Mouse (Mus musculus): Measurements from ENCODE around the gene Cntn1. TPM values are rescaled to one million over a fixed set of nuclear protein-coding genes. Genes with fewer than 3 reads are reported as not detected.
"Not testable (repeated sequence)": the region's sequence is repeated elsewhere in the genome, so short reads cannot be mapped to it uniquely, and the experiment has no call there.

Cntn1 gene
- polyA plus RNA-seq, 3 experiments from 2014 or later, result 0.14 TPM; not detected in 2

DNA sequence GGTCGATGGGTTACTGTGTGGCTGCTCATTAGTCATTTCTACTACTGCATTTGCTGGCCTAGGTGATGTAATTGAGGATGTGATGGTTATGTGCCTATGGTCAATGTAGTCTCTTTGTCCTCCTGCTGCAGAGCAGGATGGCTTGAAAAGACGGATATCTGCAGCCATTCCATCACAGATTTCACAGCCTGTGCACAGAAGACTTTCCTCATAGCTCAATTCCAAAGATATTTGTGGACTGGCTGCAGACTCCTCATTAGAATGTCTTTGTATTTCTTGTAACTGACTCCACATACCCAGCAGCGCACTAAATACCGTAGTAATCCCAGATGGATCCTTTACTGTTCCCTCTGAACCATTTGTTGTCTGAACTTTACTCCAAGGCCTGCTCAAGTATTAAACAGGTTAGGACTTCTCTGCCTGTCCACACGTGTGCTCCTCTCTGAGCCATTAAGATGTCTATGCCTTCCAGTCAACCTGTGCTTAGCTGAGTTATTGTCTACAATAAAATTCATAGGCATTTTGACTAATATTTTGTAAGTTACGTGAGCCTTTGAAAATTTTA, 220.9 kb downstream of the Cntn1 start:
- no peak for ATAC-seq

DNA sequence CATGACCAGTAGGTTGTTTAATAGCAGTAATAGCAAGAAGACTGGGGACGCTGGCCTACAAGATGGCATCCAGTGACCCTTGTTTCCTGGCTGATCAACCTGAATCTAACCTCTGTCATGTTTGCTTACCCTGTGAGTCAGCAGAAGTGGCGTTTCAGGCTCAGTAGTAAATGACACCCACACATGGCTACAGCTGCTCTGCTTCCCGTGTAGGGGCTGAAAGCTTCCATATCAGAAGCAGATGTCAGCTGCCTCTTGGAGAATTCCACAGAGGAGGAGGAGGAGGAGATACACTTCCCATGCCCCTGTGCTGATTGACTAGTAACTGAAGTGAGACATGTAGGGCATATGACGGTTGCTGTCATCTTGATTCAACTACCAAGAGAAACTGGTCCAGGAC, 225.9 kb downstream of the Cntn1 start:
- no peak for ATAC-seq

DNA sequence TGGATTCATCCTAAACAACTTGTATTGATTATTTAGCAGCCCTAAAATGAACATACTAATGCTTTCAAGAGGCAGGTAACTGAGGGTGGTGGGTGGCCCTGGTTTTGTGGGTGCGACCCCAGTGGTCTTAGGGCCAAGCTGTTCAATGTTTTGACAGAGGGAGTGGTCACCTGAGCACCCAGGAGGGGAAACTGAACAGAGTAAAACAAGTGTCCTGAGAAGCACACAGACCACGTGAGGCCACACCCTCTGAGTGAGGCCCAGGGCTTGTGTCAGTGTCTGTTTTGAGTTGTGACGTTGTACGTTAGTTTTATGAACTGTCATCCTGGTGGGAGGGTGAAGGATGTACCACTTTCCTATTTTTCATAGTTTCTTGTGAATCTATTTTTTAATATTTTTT, 227.0 kb downstream of the Cntn1 start:
- no peak for ATAC-seq

DNA sequence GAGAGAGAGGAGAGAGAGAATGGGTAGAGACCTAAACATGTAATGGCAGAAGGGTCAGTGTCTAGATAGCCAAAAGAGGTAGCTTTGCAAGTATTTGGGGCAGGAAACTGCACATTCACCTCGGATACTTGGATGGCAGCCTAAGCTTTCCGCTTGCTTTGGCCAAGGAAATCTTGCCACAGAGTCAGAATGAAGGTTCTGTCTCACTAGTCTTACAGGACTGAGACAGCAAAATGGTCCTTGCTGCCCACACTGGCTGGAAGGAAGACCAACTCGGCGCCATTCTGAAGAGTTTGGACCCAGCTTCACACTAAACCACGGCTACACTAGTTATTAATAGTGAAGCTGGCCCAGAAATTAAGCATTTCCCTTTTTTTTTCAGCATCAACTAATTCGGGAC, 230.0 kb downstream of the Cntn1 start:
- ATAC-seq, result no peak

DNA sequence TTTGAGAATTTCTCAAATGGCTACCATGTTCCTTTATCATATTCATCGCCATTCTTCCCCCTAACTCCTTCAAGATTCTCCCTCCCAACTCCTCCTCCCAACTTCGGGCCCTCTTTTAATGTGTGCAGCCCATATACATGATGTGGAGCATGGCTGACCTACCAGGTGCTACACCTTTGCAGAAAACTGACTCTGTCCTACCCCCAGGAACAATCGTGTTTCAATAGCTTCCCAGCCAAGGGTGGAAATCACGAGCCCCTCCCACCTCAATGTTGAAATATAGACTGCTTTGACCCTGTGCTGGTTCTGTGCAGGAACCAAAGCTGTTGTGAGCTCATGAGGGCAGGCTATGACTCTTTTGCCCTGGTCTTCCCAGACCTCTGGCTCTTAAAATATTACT, 236.7 kb downstream of the Cntn1 start:
- ATAC-seq, result no peak

DNA sequence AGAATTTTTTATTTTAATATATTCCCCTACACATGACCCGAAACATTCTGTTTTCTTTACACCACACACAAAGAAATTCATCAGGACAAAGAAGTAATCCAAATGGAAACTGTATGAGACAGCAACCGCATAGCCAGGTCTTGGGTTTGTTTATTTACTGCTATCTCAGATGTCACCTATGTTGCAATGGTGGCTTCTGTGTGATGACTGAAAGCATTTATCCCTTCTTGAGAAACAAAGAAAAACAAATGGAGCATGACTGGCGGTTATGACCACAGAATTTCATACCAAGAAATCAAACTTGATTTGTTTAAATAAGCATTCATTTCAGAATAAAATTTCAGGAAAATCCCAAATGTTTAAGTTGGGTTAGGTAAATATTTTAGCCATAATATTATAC, 245.5 kb downstream of the Cntn1 start:
- ATAC-seq, result no peak

DNA sequence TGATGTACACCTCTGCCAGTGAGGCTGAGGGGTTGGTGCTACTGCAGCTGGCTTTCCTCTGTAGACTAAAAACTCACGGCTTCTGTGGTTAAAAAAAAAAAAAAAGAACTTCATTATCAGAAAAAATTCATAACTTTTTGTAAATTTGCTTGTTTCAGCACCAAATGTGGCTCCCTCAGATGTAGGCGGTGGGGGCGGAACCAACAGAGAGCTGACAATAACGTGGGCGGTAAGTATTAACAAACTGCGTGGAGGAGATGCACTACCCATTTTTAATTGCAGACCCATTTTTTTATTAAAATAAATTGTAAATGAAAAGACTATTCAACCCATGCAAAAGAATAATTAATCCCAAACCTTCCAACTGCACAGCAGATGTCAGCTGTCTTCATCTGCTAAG, 251.8 kb downstream of the Cntn1 start:
- no peak for ATAC-seq

DNA sequence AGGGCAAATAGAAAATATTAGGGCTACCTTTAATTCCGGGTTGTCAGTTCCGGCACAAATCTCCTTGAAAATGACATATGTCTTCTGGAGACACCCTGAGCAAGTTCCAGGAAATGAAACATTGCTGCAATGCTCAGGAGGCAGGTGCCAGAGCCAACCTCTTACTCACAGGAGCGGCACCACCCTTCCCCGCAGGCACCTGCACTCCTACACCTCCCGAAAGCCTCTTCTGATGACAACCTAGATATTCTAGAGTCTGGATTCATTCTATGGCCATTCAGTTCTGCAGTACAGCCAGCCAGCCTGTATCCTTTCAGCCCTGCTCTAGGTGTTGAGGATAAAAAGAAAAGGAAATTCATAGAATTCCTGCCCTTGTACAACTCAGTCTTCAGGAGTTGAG, 253.3 kb downstream of the Cntn1 start:
- ATAC-seq, result no peak

DNA sequence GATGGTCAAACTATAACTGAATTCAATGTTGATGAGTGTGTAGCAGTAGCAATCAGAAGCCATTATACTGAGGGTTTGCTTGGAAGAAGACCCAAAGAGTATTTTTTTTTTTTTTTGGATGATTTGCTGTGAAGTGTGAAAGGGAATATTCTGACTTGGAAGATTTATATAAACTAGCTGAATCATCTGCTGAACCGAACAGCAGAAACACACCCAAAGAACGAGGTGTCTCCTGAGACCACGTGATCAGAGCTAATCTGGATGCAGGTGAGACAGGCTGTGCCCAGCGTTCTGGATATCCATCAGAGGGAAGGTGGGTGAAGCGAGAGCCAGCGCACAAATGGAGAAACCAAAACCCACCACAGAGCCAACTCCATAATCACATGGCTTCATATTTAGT, 271.0 kb downstream of the Cntn1 start:
- no peak for ATAC-seq

DNA sequence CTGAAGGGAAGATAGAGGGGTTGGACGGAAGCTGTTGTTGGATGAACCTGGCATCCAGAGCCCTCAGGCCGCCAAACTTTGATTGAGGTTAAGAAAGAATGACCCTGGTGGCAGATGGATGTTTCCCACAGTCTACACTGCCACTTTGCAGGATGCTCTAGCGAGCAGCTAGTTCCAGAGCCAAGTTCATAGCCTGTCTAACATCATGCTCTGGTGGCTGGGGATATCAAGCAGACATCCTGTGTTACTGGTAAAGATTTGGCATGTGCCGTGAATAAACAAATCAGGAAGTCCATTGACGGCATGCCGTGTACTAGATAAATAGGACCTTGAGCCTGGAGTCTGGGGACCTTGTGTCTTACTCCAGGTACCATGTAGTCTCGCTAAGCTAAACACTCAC, 276.1 kb downstream of the Cntn1 start:
- no peak for ATAC-seq

DNA sequence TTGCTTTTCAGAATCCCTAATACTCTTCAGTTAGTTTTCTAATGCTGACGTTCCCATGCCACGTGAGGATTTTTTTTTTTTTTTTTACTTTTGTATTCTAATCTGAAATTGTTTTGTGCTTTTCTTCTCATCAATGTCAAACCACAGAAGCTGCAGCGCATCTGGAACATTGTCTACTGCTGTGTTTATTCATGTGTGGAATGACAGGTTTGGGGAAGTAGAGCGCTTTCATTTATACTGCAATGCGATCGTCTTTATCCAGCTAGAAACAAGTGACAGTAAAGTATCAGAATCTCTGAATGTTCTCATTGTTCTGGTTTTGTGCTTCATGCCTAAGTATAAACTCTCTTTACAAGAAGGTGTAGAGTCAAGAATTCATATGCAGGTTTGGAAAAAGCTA, 289.3 kb downstream of the Cntn1 start:
- ATAC-seq, result no peak

DNA sequence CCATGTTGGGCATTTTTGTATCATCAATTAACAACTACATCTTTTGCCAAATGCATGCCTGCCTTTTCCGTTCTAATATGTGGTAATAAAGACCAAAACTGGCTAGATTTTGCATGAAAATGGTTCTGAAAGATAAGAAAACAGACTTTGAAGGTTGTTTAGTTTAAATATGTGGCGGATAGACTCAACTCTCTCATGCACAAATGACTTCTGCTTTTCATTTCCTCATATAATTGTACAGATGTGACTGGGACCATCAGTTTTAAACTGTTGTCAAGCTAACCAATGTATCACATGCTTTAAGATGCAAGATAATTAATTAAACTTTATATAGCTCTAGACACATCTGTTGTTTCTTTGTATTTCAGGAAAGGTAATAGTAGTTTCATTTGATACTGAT, 290.5 kb downstream of the Cntn1 start:
- ATAC-seq, result no peak

DNA sequence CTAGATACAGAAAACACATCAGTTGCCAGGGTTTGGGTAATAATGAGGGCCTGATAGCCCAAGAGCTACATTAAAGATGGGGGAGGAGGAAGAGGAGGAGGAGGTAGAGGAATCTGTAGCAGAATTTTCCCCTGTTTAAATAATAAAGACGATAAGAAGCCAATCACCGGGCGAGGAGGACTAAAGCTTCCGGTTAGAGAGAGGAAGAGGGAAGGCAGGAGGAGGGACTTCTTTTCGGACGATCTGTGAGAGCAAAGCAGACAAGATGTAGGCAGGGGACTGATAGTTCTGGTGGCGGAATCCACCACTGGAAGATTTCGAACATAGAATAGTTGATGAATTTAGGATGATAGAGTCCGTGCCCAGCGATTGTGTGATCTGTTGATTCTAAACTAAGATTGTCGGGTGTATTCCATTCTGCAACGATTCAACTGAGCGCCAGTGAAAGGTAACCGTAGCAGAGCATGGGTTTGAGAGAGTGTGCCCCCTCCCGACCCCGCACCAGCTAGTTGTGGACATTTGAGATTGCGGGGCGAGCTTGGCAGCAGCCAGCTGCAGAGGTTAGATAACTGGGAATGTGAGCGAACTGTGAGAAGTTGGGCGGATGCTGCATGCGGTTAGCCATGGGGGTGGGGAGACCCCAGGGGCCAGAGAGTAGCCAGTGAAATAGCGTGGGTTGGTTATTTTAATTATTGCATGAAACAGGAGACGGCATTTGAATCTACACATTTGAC, 293.3 kb downstream of the Cntn1 start:
- ATAC-seq, result no peak

DNA sequence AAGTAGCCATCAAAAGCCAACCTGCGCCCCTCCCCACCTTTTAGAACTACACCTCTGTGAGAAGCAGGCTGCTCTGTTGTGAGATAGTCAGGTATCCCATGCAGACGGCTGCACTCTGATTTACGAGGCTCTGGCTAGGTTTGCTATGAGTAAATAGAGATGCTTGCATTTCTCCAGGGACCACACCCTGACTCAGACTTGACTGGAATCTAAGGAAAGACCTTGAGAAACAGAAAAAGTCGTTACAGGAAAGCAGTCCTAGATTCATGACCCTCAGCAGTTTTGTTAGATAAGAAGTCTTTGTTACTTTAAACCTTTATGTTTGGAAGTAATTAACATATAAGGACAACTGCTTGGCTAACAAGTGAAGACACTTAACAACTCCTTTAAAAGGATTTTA, 296.5 kb downstream of the Cntn1 start:
- ATAC-seq, result no peak

DNA sequence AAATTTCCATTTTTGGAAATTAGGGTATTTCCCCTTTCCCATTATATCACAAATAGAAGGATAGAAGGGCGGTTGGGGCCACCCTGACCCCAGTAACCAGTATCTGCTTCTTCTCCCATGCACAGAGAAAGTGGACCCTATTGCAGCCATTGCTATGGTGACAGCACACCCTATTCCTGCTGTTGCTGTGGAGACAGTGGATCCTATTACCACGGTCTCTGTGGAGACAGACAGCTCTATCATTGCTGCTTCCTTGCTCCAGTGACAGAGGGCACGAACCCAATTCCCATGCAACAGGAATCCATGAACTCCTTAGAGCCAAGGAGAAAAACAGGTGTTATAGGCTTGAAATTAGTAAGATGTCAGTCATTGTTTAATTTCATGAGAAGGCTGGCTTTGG, 296.9 kb downstream of the Cntn1 start:
- no peak for ATAC-seq

DNA sequence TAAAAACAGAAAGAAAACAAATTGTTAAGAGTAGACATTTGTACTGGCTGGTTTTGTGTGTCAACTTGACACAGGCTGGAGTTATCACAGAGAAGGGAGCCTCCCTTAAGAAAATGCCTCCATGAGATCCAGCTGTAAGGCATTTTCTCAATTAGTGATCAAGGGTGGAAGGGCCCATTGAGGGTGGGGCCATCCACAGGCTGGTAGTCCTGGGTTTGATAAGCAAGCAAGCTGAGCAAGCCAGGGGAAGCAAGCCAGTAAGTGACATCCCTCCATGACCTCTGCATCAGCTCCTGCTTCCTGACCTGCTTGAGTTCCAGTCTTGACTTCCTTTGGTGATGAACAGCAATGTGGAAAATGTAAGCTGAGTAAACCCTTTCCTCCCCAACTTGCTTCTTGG, 297.5 kb downstream of the Cntn1 start:
- not testable (repeated sequence) for ATAC-seq

DNA sequence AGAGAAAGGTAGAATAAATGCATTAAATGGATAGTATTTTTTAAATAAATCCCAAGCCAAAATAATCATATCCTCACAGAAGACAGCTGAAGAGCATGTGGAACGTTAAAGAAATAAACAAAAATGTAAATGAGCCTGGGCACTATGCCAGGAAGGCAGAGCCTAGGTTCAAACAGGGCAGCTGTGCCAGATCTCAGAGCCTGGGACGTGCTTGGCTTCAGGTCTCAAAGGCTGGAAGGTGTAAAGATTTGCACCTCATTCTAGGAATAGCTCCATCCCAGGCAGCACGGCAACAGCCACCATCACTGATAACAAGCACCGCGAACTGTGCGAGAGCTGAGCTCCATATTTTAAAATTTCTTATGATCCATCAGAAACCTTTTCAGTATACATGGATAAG, 313.2 kb downstream of the Cntn1 start:
- ATAC-seq, result no peak

DNA sequence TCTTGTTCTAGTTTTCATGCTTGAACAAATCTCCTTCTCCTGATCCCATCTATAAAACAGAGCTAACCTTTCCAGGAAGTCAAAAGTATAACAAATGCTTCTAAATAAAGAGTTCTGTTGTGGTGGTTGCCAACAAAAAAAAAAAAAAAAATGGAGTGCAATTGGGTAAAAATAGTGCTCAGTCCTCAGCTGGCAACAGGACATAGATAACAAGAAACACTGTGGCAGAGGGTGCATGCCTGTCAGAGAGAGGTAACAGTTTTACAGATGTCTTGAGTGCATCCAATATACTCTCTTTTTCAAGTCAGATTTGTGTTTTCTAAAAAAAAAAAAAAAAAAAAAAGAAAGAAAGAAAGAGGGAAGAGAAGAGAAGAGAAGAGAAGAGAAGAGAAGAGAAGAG, 313.6 kb downstream of the Cntn1 start:
- no peak for ATAC-seq

Other genes with a start within 250 kb of the Cntn1 start
- not detected for gene Smgc, start 212.9 kb upstream of the Cntn1 start, polyA plus RNA-seq (2017; shearing (Covaris generic))

All from inflammation-experienced regulatory T-cells, adult 6 months (primary cell).